Mouse (Mus musculus) embryonic facial prominence, embryonic 11.5 days (tissue): ENCODE data around the gene Plcg1. TPM values are rescaled to one million over a fixed set of nuclear protein-coding genes. Genes with fewer than 3 reads are reported as not detected.

Experiments
- ATAC-seq: fragments of 200-750 bp; cut with Nextera tagmentation; replicated peaks from 2 replicates; pipeline ENCODE4 v1.8.0; 2017; ENCODE audit warnings: low read depth; ENCODE audit not compliant: insufficient number of reproducible peaks, low FRiP score, low TSS enrichment
- DNase-seq: peaks from one replicate; pipeline ENCODE4 v3.0.0-alpha.2; 2015; ENCODE audit warnings: low spot score
- H3K27ac ChIP-seq: fragments of 300-500 bp; sonication (generic); replicated peaks from 2 replicates; pipeline ENCODE4 v1.5.1; 2014; ENCODE audit warnings: mild to moderate bottlenecking, low read depth, low read length, control low read depth
- H3K27me3 ChIP-seq: fragments of 300-500 bp; sonication (generic); 2 replicates; pipeline ENCODE4 v1.6.1; 2014; ENCODE audit warnings: mild to moderate bottlenecking, low read length, moderate library complexity, mixed read lengths; ENCODE audit not compliant: control insufficient read depth, insufficient read depth
- H3K36me3 ChIP-seq: fragments of 300-500 bp; sonication (generic); replicated peaks from 2 replicates; pipeline ENCODE4 v1.6.1; 2014; ENCODE audit warnings: low read depth, mild to moderate bottlenecking, low read length, moderate library complexity, mixed read lengths; ENCODE audit not compliant: control insufficient read depth, insufficient read depth
- H3K4me1 ChIP-seq: fragments of 300-500 bp; sonication (generic); 2 replicates; pipeline ENCODE4 v1.6.1; 2014; ENCODE audit warnings: low read length, mixed read lengths; ENCODE audit not compliant: control insufficient read depth, insufficient read depth
- H3K4me2 ChIP-seq: fragments of 300-500 bp; sonication (generic); 2 replicates; pipeline ENCODE4 v1.6.1; 2014; ENCODE audit warnings: low read depth, mild to moderate bottlenecking, control low read depth, low read length, moderate library complexity
- H3K4me3 ChIP-seq: fragments of 300-500 bp; sonication (generic); 2 replicates; pipeline ENCODE4 v1.5.1; 2014; ENCODE audit warnings: low read depth, low read length, control low read depth
- H3K9ac ChIP-seq: fragments of 300-500 bp; sonication (generic); replicated peaks from 2 replicates; pipeline ENCODE4 v1.6.1; 2014; ENCODE audit warnings: mild to moderate bottlenecking, control low read depth, low read length
- H3K9me3 ChIP-seq: fragments of 300-500 bp; sonication (generic); replicated peaks from 2 replicates; pipeline ENCODE4 v1.6.1; 2016; ENCODE audit warnings: mild to moderate bottlenecking, low read length, inconsistent platforms, mixed read lengths; ENCODE audit not compliant: control insufficient read depth
- WGBS: fragments of 180-500 bp; shearing (Covaris S2); extraction: QIAGEN DNeasy Blood & Tissue Kit; methylation state at CpG from one replicate; pipeline ENCODE4 v1.1.7; 2014; 5-methylcytosine and 5-hydroxymethylcytosine counted together
- polyA plus RNA-seq: library from polyadenylated mRNA; unstranded; fragments of >200 nt; fragmentation: Nextera tagmentation; extraction: Ambion mirVana; gene quantifications from 2 replicates; pipeline ENCODE4 v1.2.1, GENCODE M21; 2014

Gene Plcg1
- polyA plus RNA-seq, 1 experiment from 2014 or later, result 64.6 TPM

DNA sequence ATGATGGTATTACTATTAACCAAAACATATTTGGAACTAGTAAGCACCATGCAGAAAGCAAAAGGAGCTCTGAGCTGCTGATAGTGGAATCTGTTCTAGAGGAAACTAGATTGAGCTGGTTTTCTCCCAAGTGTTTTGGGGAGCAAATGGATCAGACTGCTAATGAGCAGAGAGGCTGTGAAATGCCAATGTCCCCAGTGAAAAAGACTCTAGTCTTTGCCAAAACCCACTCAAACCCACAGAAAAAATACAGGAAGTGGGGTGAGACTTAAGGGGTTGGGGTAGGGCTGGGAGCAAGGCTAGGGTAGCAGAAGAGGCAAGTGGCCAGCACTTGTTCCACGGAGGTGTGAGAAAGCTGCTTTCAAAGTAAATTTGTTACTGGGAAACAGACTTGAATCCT lies 55.2 kb downstream of the Plcg1 start:
- Histone ChIP-seq H3K4me3 (no peak overlapping the region), H3K36me3 (no peaks in the 10 kb centered on the region), H3K9me3 (no peaks in the 10 kb centered on the region), H3K9ac (no peak overlapping the region), H3K4me1 (no peaks in the 10 kb centered on the region), H3K27ac (no peak overlapping the region), H3K27me3 (no peaks in the 10 kb centered on the region), H3K4me2 (no peak overlapping the region)
- ATAC-seq (no peak), DNase-seq (no peak)
- WGBS, result 73% methylated on average over 1 of the region's 1 CpGs

DNA sequence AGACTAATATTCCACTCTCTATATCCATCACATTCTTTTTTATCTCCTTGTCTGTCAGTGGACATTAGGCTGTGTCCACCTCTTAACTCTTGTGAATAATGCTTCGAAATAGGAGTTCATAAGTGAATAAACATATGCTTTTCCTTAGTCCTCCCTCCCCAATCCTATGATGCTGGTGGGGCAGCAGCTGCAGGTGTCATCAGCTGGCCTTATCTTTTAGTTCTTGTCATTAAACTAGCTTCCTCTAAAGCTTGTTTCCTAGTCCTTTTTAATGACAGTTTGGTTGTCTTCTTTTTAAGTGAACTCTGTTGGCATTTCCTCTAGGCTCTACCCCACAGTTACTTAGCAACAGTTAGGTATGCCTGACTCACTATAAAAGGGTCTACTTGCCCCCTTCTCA lies 57.9 kb downstream of the Plcg1 start:
- DNase-seq (no peak), ATAC-seq (no peak)
- H3K36me3 ChIP-seq, result no peaks in the 10 kb centered on the region
- no peak overlapping the region for H3K27ac ChIP-seq
- no peak overlapping the region for H3K4me3 ChIP-seq
- 87% methylated on average over 1 of the region's 1 CpGs for WGBS
- H3K27me3 ChIP-seq, result no peaks in the 10 kb centered on the region
- no peaks in the 10 kb centered on the region for H3K9me3 ChIP-seq
- H3K4me2 ChIP-seq, result no peak overlapping the region
- no peak overlapping the region for H3K9ac ChIP-seq
- H3K4me1 ChIP-seq, result no peaks in the 10 kb centered on the region

- H3K9ac ChIP-seq, result no peak overlapping the region
- H3K4me1 ChIP-seq, result no peaks in the 10 kb centered on the region
- no peaks in the 10 kb centered on the region for H3K36me3 ChIP-seq
- H3K9me3 ChIP-seq, result no peaks in the 10 kb centered on the region
- no peak overlapping the region for H3K4me2 ChIP-seq
- no peak overlapping the region for H3K4me3 ChIP-seq
- no peak for ATAC-seq
- no peak for DNase-seq
- no peak overlapping the region for H3K27ac ChIP-seq
- H3K27me3 ChIP-seq, result no peaks in the 10 kb centered on the region
Observed at GRCm38 (mm10) chr2:160789741-160790140, 58.6 kb downstream of the Plcg1 start.

DNA sequence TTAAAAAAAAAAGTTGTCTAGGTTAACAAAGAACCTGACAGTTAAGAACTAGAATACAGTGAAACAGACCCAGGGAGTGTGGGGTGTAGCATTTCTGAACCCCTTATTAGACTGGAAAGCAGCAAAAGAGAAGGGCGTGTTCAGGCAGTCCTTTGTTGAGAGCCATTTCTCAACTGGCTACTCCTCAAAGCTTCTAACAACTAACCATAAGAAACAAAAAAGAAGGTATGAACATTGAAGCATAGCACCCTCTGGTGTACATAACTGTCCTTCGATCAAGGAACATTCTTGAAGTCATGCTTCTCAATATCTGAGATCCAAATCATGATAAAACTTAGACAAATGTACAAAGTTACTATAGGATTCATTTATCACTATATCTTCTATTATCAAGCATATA lies 62.0 kb downstream of the Plcg1 start:
- no peaks in the 10 kb centered on the region for H3K27me3 ChIP-seq
- 85% methylated on average over 2 of the region's 2 CpGs for WGBS
- no peak overlapping the region for H3K4me3 ChIP-seq
- DNase-seq (peak; percentile 15), ATAC-seq (no peak)
- H3K9ac ChIP-seq, result no peak overlapping the region
- H3K4me2 ChIP-seq, result no peak overlapping the region
- no peaks in the 10 kb centered on the region for H3K4me1 ChIP-seq
- no peaks in the 10 kb centered on the region for H3K36me3 ChIP-seq
- no peaks in the 10 kb centered on the region for H3K9me3 ChIP-seq
- no peak overlapping the region for H3K27ac ChIP-seq

GRCm38 (mm10) chr2:160796973-160797372 lies 65.9 kb downstream of the Plcg1 start:
- Histone ChIP-seq H3K4me2 (no peak overlapping the region), H3K36me3 (no peaks in the 10 kb centered on the region), H3K27ac (no peak overlapping the region), H3K27me3 (no peaks in the 10 kb centered on the region), H3K9ac (no peak overlapping the region), H3K9me3 (no peaks in the 10 kb centered on the region), H3K4me1 (no peaks in the 10 kb centered on the region), H3K4me3 (no peak overlapping the region)
- 66% methylated on average over 2 of the region's 2 CpGs for WGBS
- ATAC-seq, result no peak
- no peak for DNase-seq

GRCm38 (mm10) chr2:160798206-160798605 lies 67.1 kb downstream of the Plcg1 start:
- Histone ChIP-seq H3K9me3 (no peaks in the 10 kb centered on the region), H3K4me1 (no peaks in the 10 kb centered on the region), H3K4me2 (no peak overlapping the region), H3K27me3 (no peaks in the 10 kb centered on the region), H3K9ac (no peak overlapping the region), H3K36me3 (no peaks in the 10 kb centered on the region), H3K4me3 (no peak overlapping the region), H3K27ac (no peak overlapping the region)
- DNase-seq, result no peak
- 79% methylated on average over 1 of the region's 1 CpGs for WGBS
- no peak for ATAC-seq

- Histone ChIP-seq H3K27ac (no peak overlapping the region), H3K4me3 (no peak overlapping the region), H3K4me2 (no peak overlapping the region), H3K4me1 (no peaks in the 10 kb centered on the region), H3K27me3 (no peaks in the 10 kb centered on the region), H3K9me3 (no peaks in the 10 kb centered on the region), H3K36me3 (no peaks in the 10 kb centered on the region), H3K9ac (no peak overlapping the region)
- 87% methylated on average over 1 of the region's 1 CpGs for WGBS
- DNase-seq (no peak), ATAC-seq (no peak)
Observed at GRCm38 (mm10) chr2:160800967-160801366, 69.9 kb downstream of the Plcg1 start.

GRCm38 (mm10) chr2:160802326-160802725 lies 71.2 kb downstream of the Plcg1 start:
- Histone ChIP-seq H3K4me1 (no peaks in the 10 kb centered on the region), H3K9ac (no peak overlapping the region), H3K9me3 (no peaks in the 10 kb centered on the region), H3K27me3 (no peaks in the 10 kb centered on the region), H3K4me2 (no peak overlapping the region), H3K36me3 (no peaks in the 10 kb centered on the region), H3K27ac (no peak overlapping the region), H3K4me3 (no peak overlapping the region)
- DNase-seq (no peak), ATAC-seq (no peak)
- WGBS, result 85% methylated on average over 3 of the region's 3 CpGs
